Mouse (Mus musculus) CD8-positive naive resting alpha-beta T cell, adult 2 months (primary cell): ENCODE data around the gene Cfap299.

ENCODE experiments used
- DNase-seq, 2 experiments: peaks; one replicate each; pipeline ENCODE4 v3.0.0; 2022; ENCODE audit warnings: low read depth in 2 of 2, low spot score in 2 of 2

Gene Cfap299

DNA sequence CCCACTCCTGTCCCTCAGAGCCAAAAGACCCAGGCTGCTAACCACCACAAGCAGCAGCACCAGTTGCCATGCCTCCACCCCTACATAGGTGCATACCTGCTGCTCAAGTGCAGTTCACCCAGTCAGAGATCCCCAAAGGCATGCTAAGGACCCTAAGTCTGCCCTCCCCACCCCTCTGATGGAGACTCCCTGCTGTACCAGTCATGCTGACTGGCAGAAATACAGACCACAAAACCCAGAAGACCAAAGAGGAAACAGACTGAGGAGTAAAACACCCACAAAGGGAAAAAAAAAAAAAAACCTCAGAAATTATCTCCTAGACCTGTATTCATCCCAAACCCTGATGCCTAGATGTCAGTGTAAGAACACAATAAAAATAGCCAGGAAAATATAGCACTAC, 256.8 kb downstream of the Cfap299 start:
- DNase-seq, result no peak

DNA sequence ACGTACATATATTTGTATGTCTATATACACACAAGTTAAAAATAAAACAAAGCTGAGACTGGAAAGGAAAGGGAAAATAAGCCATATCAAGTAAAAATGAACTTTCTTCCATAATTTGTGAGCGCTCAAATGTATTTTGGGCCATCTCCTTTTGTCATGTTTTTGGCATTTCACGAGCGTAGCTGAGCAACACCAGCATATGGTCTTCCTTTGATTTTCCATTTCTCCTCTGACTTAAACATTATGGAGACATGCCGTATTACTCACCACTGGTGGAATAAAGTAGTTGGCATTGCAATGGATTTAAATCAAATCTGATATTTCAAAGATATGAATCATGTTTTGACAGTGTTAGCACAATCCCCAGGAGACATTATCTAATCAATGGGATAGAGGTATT, 284.4 kb downstream of the Cfap299 start:
- DNase-seq, result no peak

DNA sequence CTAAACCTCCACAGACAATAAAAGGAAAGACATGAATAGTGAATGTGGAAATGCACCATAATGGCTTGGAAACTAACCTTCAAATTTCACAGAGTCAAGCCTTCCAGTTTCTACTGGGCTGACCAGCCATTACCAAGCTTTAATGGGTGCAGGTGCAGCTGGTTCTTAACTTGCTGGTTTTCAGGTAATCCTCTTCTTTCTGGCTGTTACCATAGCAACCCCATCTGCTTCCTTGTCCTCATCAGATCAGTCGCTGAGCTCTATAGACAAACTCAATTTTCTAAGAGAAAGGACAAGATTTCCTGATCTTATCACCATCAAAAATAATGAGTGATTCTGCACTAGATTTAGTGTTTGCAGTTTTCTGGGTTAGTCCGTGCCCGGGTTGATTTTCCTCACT, 287.8 kb downstream of the Cfap299 start:
- DNase-seq, result no peak

DNA sequence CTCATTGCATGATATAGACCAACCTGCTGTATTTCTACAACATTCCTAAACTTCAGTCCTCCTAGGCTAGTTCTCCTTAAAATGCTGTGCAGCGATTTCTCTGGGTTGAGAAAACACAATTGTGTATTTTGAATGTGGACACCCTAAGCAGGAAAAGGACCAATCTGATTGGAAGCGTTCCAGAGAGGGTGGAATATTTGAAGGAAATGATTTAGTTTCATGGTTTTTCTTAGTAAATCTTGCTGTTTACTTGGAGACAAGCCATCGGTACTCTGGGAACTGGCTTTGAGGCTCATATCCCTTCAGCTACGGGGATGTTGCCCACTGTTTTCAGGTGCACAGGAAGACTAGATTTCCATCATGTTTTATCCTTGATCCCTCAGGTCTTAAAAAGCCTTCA, 288.3 kb downstream of the Cfap299 start:
- DNase-seq, result no peak

DNA sequence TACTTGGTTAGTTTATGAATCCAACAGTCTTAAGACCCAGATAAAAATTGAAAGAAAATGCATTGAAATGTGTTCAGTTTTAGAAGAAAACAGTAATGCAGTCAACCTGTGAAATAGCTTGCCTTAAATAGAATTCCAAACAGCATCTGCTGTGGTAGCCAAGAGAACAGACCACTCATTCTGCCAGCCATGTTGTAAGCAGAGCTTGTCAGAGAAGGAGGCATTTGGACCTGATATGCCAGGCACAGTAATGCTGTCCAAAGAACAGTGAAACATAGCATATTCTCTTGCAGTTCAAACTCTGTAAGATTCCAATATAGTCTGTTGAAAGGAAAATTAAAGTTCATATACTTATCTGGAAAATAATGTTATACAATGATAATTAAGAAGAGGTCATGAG, 321.2 kb downstream of the Cfap299 start:
- no peak for DNase-seq

DNA sequence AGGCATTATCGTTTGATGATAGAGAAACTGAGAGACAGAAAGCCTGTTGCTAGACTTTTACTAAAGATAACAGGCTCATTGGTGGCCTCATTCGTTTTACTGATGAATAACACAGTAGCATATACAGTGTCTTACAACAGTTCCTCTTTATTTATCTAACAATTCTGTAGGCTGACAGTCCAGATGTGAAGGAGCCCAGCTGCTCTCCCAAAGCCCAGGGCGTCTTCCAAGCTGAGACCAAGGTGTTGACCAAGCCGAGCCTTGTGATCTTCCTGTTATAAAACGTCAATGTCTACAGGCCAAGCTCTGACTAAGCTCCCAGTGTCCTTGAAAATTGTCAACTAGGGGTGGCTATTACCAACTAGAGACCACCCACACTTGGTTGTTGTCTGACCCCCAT, 321.9 kb downstream of the Cfap299 start:
- no peak for DNase-seq

DNA sequence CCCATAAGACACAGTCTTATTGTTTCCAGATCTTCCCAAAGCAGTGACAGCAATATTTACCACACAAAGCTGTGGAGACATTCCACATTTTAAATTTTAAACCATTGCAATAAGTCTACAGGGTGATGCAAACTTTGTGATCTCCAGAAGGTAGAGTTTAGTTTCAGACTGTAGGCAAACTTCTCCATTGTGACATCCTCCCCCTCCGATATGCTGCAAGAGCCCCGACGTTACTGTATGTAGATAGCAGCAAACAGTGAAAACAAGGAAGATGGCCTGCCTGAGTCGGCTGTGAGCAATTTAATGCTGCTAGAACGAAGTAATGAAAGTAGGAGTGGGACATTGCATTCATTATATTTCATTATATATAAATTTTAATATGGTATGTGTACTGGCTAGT, 359.1 kb downstream of the Cfap299 start:
- DNase-seq, result no peak

DNA sequence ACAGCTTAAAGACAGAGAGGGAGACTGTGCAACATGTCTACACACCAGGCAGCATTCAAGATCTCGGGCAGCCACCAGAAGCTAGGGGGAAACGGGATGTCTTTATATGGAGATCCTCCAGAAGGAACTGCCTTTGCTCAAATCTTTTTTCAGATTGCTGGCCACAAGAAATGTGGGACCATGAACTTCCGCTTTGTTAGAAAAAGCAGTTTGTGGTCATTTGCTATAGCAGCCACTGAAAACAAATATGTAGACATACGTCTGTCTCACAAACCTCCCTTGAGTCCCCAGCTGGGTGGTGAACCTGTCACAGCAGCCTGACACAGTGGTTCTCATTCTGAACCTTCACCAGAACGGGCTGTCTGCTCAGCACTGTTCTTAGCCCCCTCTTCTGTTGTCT, 363.0 kb downstream of the Cfap299 start:
- no peak for DNase-seq

DNA sequence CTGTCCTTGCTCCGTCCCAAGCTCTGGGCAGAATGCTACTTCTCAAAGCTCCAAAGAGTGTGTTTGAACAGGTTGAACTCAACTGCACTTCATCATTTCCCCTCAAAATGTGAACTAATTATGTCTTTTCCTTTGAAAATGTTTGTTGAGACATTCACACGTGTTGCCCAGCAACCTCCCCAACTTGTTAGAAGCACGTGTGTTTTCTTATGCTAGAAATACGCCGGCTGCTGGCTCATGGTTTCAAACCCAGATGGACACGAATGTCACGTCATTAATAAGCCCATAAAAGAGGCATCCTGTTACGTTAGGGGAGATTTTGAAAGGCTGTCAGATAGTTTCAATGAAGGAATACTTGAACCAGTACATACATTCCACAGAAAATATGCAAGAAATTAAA, 367.2 kb downstream of the Cfap299 start:
- no peak for DNase-seq

DNA sequence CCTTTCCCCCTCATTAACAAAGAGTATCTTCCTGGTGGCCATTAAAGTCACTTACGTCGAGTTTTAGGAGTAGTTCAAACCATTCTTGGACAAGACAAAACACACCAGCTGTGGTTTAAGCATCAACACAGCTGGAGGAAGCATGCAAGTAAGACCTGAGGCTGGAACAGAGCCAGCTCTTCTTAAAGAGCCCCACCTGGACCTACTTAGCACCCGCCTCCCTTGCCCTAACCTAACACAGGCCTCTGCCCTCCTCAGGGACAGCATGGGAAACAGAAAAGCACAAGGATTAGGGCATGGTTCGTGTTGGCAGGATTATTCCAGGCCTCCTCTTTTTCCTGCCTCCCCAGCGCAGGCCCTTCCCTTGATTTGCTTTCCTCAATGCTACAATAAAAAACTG, 374.9 kb downstream of the Cfap299 start:
- no peak for DNase-seq

DNA sequence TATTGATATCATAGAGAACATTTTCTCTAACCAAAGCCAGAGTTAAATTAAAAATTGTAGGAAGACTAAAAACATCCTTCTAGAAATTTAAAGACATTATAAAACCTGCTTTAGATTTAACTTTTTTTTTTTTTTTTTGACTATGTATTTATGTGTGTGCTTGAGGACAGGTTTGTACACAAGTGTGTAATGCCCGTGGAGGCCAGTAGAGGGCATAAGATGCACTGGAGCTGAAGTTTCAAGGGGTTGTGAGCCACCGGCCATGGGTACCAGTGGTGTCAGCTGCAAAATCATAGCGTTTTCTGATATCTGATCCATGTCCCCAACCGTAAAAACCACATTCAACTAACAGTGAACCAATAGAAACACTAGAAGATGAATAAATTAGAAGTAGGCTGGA, 377.5 kb downstream of the Cfap299 start:
- no peak for DNase-seq

DNA sequence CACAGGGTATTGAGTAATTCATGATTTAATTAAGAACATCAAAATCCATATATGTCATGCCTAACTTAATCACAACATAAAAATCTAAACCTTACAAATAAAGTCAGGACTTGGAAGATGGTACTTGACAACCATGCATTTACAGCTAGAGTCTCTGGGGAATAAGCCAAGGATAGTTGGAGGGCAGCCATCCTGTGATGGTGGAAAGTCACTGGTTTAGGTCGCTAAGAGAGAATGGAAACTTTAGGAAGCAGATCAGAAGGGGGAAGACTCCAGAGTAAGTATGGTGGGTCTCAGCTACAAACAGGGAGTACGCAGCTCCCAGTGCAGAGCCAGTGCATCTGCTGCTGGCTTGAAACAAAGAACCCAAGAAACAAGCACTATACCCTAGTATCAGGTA, 386.3 kb downstream of the Cfap299 start:
- no peak for DNase-seq

DNA sequence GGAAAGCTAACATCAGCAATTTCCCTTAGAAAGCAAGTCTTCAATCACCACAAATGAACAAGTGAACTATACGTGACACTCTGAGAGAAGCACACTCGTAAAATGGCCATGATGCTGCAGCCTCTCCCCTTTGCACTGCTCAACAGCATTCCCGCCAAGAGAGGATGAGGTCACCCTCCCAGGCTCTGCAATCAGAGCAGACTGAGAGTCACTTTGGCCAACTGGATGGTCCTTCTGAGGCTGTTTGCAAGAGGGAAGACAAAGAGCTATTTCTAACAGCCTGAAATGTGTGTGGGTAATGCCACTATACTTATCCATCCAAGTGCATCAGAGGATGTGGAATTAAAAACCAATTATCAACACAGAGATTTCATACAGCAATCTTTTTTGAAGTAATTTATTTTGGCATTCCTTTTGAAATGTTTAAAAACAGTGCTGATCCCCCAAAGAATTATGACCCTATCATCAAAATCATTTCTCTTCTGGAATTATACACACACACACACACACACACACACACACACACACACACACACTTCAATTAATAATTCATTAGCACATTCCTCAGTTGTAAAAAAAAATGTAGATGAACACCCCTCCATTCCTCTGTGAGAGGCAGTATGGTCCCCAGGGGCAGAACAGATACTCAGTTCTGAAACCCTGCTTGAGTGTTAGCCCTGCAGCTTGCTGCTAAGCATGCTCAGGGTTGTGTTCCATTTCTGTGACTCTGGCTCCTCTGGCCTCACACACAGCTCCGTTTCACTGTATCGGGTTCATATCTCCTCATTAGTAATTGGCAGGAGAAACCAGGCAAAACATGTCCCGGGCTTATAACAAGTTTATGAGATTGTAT, 403.3 kb downstream of the Cfap299 start:
- DNase-seq, result no peak

DNA sequence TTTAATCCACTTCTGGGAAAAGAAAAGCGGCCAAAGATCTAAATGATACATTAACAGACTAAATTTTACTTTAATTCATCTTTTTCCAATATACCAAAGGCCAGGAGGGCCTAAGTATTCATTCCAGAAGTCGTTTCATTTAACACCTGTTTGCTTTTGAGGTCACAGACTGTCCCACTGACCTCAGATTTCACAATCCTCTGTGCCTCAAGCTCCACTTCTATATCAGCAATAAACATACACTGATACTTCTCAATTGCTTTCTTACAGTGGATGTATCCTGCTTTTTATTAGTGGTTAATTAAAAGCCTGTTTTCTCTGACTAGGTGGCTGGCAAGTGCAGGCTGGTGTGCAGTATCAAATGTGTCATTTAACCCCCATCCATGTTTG, 403.9 kb downstream of the Cfap299 start:
- DNase-seq, result no peak

DNA sequence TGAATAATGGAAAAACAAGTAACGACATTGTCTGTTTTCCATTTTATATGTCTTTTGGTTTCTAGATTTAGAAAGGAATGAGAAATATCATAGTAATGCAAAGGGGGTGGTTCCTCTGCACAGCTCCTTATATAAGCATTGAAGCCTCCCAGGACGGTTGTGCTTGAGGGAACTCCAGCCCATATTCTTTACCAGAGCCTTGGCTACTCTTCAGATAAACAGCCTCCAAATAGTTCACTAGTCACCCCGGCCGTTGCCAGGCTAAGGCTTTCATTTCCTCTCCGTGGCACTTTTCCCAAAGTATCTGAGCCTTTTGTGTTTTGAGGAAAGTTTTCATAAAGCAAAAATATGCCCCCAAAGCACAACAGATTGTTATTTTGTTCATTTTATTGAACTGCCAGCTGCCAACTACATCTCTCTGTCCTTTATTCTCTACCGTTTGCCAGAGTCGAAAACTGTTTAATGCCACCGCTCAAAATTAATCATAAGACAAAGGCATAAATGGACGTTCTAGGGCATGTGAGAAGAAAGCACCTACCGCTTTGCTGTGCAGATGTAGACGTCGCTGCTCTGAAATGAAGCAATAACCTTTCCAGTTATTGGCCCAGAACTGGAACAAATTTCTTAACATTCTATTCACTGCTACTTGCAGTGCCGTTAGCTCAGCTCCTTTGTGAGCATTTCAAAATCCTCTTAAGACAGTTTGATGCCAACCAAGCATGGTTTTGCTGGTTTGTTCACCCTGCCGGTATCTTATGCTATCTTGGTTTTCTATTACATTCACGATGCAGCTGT, 433.0 kb downstream of the Cfap299 start:
- DNase-seq, result no peak

DNA sequence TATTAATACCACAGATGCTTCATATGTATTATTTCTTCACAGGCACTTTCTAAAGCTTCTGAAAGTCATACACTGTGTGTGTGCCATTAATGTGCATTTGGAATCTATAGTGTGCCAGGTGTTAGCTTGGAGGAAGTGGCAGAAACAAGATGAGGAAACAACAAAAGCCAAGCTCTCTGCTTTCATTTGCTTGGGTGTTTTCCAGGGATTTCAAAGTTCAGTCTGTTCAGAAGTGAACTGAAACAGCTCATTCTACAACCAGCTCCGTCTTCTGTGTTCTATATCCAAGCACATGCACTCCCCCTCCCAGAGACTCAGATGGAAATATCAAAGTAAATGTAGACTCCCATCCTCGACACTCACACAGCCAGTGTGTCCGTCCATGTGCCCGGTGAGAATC, 449.5 kb downstream of the Cfap299 start:
- no peak for DNase-seq

DNA sequence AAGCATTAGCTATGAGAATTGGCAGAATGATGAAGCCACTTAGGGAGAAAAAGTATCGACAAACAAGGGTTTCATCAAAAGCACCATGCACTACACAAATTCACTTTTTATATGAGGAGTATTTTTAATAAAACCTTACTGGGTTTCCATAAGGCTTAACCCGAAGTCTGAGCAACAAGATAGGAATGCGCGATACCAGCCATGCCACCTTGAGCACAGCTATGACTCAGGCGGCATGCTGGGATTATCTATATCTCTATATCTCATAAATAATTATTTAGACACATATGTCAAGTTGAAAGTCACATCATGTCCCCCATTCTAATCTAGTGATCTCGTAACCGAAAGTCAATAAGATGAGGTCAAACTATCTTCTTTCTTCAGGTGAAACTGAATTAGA, 453.0 kb downstream of the Cfap299 start:
- DNase-seq, result no peak

DNA sequence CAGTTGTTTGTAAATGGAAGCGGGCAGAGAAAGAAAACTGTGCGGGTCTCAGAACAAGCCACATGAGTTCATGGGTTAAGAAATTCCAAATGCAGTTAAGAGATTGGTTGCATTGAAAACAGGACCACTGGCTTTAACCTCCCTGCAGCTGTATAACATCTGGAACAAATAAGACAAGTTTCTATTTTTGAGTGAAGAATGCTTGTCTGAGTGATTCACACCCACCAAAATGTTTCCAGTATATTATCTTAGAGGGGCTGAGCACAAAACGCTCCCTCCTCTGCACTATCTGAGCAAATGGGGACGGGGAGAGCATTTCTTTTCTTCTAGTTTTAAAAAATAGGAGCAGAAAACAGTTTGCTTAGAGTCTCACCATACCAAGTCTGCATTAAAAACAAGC, 458.6 kb downstream of the Cfap299 start:
- no peak for DNase-seq

DNA sequence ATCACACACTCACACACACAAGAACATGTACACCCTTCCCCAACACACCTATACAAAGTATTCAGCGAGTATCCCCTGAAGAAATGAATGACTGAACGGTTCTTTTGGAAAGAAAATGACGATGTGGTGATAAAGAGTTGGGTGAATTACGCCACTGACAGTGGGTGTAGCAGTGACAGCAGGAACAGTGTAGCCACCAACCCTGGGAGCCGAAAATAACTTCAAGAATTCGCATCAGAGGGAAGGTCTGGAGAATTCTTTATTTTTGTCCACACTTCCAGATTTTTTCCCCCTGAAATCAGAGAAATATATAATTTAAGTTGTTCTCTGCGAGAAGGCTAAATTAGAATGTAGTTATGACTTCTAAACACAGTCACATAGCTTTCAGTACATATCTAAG, 459.5 kb downstream of the Cfap299 start:
- DNase-seq, result no peak

DNA sequence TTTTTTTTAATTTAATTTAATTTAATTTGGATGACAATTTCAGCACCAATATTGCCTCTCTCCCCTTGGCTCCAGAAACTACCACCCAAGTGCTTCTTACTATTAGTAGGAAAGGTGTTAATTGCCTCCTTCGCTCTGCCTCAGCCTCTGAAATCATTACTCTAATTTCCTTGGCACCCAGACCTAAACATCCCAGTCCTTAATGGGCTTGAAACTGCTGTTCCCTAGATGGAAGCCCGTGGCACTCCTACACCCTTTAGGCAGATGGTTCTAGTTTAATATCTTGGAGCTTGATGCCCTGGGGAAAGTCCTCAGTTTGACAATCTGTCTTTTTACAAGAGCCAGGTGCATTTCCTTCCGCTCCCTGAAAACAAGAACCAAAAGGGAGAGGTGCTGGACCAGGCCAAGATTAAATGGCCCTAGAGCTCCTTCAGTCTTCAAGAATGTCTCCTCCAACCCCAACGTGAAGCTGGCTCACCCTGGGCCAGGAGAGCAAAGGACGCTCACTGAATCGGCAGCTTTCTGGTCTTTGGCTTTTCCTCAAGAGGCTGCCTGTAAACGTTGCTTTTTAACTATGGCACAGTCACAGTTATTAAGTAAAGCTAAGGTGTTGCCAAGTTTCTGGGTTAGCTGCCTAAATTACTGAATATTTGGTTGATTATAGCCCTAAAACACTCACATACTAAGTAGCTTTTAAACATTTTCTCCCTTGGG, 461.9 kb downstream of the Cfap299 start:
- no peak for DNase-seq

DNA sequence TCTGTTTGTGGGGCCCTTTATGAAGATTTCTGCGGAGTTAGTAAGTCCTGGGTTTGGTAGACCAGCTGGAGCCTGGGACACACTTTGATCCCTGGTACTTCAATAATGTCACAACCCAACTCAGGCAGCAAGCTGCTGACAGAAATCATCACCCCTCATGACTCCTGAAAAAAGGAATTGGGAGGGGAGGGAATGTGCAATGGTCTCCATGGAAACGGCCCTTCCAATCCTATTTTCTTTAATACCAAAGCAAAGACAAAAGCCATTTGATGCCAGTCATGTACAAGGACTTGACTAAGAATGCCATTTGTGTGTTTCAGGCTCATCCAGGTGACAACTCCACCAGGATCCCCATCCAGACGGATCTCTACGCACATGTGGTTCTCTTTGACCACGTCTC, 472.4 kb downstream of the Cfap299 start:
- no peak for DNase-seq

DNA sequence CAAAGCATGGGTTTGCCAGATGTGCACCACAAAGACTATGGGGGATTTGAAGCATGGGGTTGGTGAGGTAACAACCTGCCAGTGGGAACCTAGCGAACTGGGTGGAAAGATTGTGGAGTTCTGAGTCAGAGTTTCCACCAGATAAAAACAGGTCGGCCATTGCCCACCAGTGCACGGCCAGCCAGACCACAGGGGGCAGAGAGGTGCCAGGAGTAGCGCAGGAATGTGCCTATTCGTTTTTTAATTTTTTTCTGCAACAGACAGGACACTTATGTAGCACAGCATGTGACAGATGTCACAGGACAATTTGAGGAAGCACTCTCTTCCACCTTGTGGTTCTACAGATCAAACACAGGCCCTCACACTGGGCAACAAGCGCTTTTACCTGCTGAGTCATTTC, 475.7 kb downstream of the Cfap299 start:
- no peak for DNase-seq
